Mouse (Mus musculus) gastrocnemius, adult 8-10 months (tissue): ENCODE data around the gene Zfp988. TPM values are rescaled to one million over a fixed set of nuclear protein-coding genes. Genes with fewer than 3 reads are reported as not detected.
A peak's percentile ranks its signal among the peaks of the same experiment; 100 is the strongest.
"Not testable (repeated sequence)": the region's sequence is repeated elsewhere in the genome, so short reads cannot be mapped to it uniquely, and the experiment has no call there.

Source experiments
- DNase-seq, 2 experiments: peaks; one replicate each; pipeline ENCODE4 v3.0.0; 2022; ENCODE audit warnings: low spot score in 2 of 2
- total RNA-seq, 4 experiments: library from RNA; stranded (reverse); gene quantifications; 2 replicates each; pipeline ENCODE4 v1.2.4; 2022

Gene Zfp988
- total RNA-seq, 4 experiments from 2014 or later: 0.11 TPM; not detected in 3

GRCm38 (mm10) chr4:147343042-147343908 is 37.8 kb downstream of the Zfp988 start:
- peak; percentile 21 to 23 for DNase-seq

- peak in 1 of 2 experiments; percentile 3 for DNase-seq
Observed at GRCm38 (mm10) chr4:147345061-147345554, 39.6 kb downstream of the Zfp988 start.

- peak in 1 of 2 experiments; percentile 2 for DNase-seq
Observed at GRCm38 (mm10) chr4:147346361-147347035, 41.0 kb downstream of the Zfp988 start.

- not testable (repeated sequence) for DNase-seq
Observed at GRCm38 (mm10) chr4:147347300-147347699, 41.8 kb downstream of the Zfp988 start.

- DNase-seq: peak in 1 of 2 experiments; percentile 3
Observed at GRCm38 (mm10) chr4:147347880-147348279, 42.4 kb downstream of the Zfp988 start.

GRCm38 (mm10) chr4:147348401-147348800 is 42.9 kb downstream of the Zfp988 start:
- not testable (repeated sequence) for DNase-seq

- peak; percentile 3 to 17 for DNase-seq
Observed at GRCm38 (mm10) chr4:147348906-147349686, 43.6 kb downstream of the Zfp988 start.

- peak in 1 of 2 experiments; percentile 22 for DNase-seq
Observed at GRCm38 (mm10) chr4:147349687-147350415, 44.4 kb downstream of the Zfp988 start.

GRCm38 (mm10) chr4:147350541-147350940 is 45.1 kb downstream of the Zfp988 start:
- peak in 1 of 2 experiments; percentile 3 for DNase-seq

- DNase-seq: not testable (repeated sequence)
Observed at GRCm38 (mm10) chr4:147351376-147351980, 46.0 kb downstream of the Zfp988 start.

GRCm38 (mm10) chr4:147353626-147354025 is 48.2 kb downstream of the Zfp988 start:
- not testable (repeated sequence) for DNase-seq

GRCm38 (mm10) chr4:147356042-147356441 is 50.6 kb downstream of the Zfp988 start:
- DNase-seq: not testable (repeated sequence)

GRCm38 (mm10) chr4:147357195-147357594 is 51.7 kb downstream of the Zfp988 start:
- not testable (repeated sequence) for DNase-seq

- DNase-seq: not testable (repeated sequence)
Observed at GRCm38 (mm10) chr4:147361003-147361402, 55.5 kb downstream of the Zfp988 start, which contains the start of gene Zfp978. Gene Zfp978 (plus strand): TSS chr4:147361303.

GRCm38 (mm10) chr4:147361872-147362271 is 56.4 kb downstream of the Zfp988 start:
- not testable (repeated sequence) for DNase-seq

- not testable (repeated sequence) for DNase-seq
Observed at GRCm38 (mm10) chr4:147369564-147369963, 64.1 kb downstream of the Zfp988 start.

GRCm38 (mm10) chr4:147383199-147383598 is 77.7 kb downstream of the Zfp988 start:
- not testable (repeated sequence) for DNase-seq
